Mouse (Mus musculus) heart, adult 10 weeks (tissue): Measurements from ENCODE around the gene Hand1. TPM values are rescaled to one million over a fixed set of nuclear protein-coding genes. Genes with fewer than 3 reads are reported as not detected.

Experiments
- polyA plus RNA-seq: library from polyadenylated mRNA; stranded (reverse); fragments of 350-450 nt; fragmentation: Illumina TruSeq; extraction: RNeasy Lipid Tissue Mini Kit (QIAGEN cat#74804); gene quantifications from one replicate; pipeline ENCODE4 v1.2.3, GENCODE M21; 2014; ENCODE audit warnings: low read depth, low replicate concordance

Hand1 gene
- polyA plus RNA-seq, result not detected

GRCm38 (mm10) chr11:57832552-57833201 lies at the start of gene Hand1:
TSS of gene Hand1 (minus strand) at chr11:57832818.

GRCm38 (mm10) chr11:57800971-57801765 lies 31.4 kb downstream of the Hand1 start, which contains the start of gene Sap30l:
TSS of gene Sap30l (plus strand) at chr11:57801637.

Other genes with a start within 250 kb of the Hand1 start
- gene Galnt10, start 187.4 kb downstream of the Hand1 start, polyA plus RNA-seq, result 7.0 TPM
- 31.8 TPM for gene Sap30l, start 31.2 kb downstream of the Hand1 start, polyA plus RNA-seq
- gene Larp1, start 176.2 kb upstream of the Hand1 start, polyA plus RNA-seq, result 40.5 TPM